Mouse (Mus musculus): ENCODE measurements around the gene Bpifa6.
"Not testable (repeated sequence)": the region's sequence is repeated elsewhere in the genome, so short reads cannot be mapped to it uniquely, and the experiment has no call there.

DNA sequence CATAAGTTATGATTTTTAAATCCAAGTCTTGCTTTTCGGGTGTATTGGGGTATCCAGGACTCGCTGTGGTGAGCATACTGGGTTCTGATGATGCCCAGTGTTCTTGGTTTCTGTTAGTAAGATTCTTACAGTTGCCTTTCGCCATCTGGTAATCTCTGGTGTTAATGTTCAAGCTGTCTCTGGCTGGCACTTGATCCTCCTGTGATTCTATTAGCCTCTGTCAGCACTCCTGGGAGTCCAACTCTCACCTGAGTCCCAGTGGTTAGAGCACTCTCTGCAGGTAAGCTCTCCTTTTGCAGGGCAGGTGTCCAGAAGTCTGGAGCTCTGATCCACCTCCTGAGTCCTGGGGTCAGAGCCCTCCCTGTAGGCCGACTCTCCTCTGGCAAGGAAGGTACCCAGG, 49.9 kb downstream of the Bpifa6 start:
- not testable (repeated sequence) for TF ChIP-seq GATA1 (IDR thresholded peaks at IDR 0.05; ENCODE audit: borderline replicate concordance, low read length); FLI1 (IDR thresholded peaks at IDR 0.05; ENCODE audit: low read length)

Measured in megakaryocyte, embryonic 14.5 days (primary cell).